Mouse (Mus musculus) cerebellum, adult 2 months (tissue): ENCODE data around the gene Erbb4. TPM values are rescaled to one million over a fixed set of nuclear protein-coding genes. Genes with fewer than 3 reads are reported as not detected.
A peak's percentile ranks its signal among the peaks of the same experiment; 100 is the strongest.

Experiments
- DNase-seq, 2 experiments: peaks; one replicate each; pipeline ENCODE4 v3.0.0; 2021
- H3K27ac ChIP-seq: fragments of 200-500 bp; 2 replicates; pipeline ENCODE4 v1.5.1; 2012; ENCODE audit warnings: low read length, control low read depth, inconsistent platforms; ENCODE audit not compliant: insufficient read depth
- H3K27me3 ChIP-seq: fragments of 200-500 bp; 2 replicates; pipeline ENCODE4 v1.6.1; 2012; ENCODE audit warnings: inconsistent platforms, mild to moderate bottlenecking, low read length, moderate library complexity; ENCODE audit not compliant: control insufficient read depth, insufficient read depth
- H3K4me1 ChIP-seq: fragments of 200-500 bp; 2 replicates; pipeline ENCODE4 v1.6.1; 2011; ENCODE audit warnings: low read length; ENCODE audit not compliant: control insufficient read depth, insufficient read depth
- H3K4me3 ChIP-seq: fragments of 200-500 bp; replicated peaks from 2 replicates; pipeline ENCODE3; 2011; ENCODE audit warnings: mild to moderate bottlenecking, low read depth, low read length, control low read depth; ENCODE audit not compliant: insufficient read depth
- CTCF ChIP-seq: fragments of 200-500 bp; IDR thresholded peaks from 2 replicates; pipeline ENCODE4 v1.5.1; 2011; ENCODE audit warnings: low read depth, mild to moderate bottlenecking, control low read depth, low read length, moderate library complexity, borderline replicate concordance; ENCODE audit not compliant: insufficient read depth
- POLR2A ChIP-seq: fragments of 200-500 bp; IDR thresholded peaks from 2 replicates; pipeline ENCODE4 v1.6.1; 2011; ENCODE audit warnings: low read length, control low read depth, borderline replicate concordance; ENCODE audit not compliant: insufficient read depth
- WGBS: fragments of 180-500 bp; shearing (Covaris S2); methylation state at CpG from one replicate; pipeline ENCODE4 v1.1.7; 2018; 5-methylcytosine and 5-hydroxymethylcytosine counted together
- polyA plus RNA-seq: library from polyadenylated mRNA; depleted of rRNA; stranded (reverse); fragments of >200 nt; gene quantifications from 2 replicates; pipeline ENCODE4 v1.2.3, GENCODE M21; 2012

Gene Erbb4
- polyA plus RNA-seq, 1 experiment: 7.6 TPM

DNA sequence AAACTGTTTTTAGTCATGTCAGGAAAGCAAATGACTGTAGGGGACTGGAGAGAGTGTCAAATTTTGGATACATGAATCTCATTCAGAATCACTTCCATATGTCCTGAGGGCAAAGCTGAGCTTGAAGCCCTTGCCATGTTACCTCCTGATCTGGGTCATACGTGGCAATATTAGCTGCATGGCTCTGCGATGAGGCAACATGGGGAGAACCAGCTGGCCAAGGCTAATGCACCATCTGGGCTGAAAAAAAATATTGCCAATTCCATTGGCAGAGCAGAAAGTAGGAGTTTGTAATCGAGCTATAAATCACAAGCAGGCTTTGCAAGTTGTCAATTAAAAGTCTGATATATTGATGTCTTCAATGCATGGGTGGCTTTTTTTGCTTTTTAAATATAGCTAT lies 221.0 kb downstream of the Erbb4 start:
- TF ChIP-seq POLR2A (no peak), CTCF (no peak)
- no peaks in the 10 kb centered on the region for H3K27me3 ChIP-seq
- DNase-seq: peak; percentile 87 to 94
- no peaks in the 10 kb centered on the region; the same call in 1 of the 2 replicates for H3K4me1 ChIP-seq
- WGBS: 6% methylated on average over 3 of the region's 3 CpGs
- no peak overlapping the region for H3K4me3 ChIP-seq
- no peak overlapping the region for H3K27ac ChIP-seq

DNA sequence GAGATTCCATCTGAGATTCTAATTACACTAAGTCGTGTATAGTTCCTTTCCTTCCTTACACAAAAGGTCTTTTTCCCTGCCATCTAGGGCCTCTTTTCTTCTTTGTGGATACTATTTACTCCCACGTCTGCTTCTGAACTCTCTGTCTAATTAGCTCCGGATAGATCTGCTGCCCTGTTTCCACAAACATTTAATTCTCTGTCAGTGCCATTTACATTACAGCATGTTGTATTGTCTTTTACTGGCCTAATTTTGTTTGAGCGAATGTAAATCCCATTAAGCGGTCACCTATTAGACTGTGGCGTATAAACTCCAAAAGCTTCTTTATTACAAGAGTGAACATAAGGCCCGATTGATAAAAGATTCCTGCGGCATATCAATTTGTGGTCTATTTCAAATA lies 232.9 kb downstream of the Erbb4 start:
- H3K27ac ChIP-seq: no peak overlapping the region
- DNase-seq: no peak
- peaks cover 2% of the 10 kb centered on the region; the same call in 1 of the 2 replicates for H3K4me1 ChIP-seq
- TF ChIP-seq POLR2A: no peak
- TF ChIP-seq CTCF: no peak
- no peaks in the 10 kb centered on the region for H3K27me3 ChIP-seq
- H3K4me3 ChIP-seq: no peak overlapping the region
- WGBS: 94% methylated on average over 8 of the region's 8 CpGs

DNA sequence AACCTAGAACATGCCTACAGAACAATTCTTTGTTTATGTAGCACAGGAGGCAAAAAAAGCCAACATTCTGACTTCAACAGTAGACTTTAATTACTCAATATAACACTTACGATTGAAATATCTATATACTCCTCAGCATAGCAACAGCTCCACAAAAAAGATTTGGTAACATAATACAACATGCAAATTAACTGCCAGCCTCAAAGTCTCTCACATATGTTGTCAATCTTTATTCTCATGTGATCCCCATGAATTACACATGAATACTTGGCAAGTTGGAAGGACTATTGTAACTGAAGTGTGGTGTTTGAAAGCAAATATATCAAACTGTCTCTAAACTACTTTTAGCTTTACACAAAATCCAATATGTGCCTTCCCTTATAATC lies 234.2 kb downstream of the Erbb4 start:
- 76% methylated on average over 1 of the region's 1 CpGs for WGBS
- H3K4me3 ChIP-seq: no peak overlapping the region
- TF ChIP-seq CTCF: no peak
- TF ChIP-seq POLR2A: no peak
- H3K27ac ChIP-seq: no peak overlapping the region
- peaks cover 2% of the 10 kb centered on the region; the same call in 1 of the 2 replicates for H3K4me1 ChIP-seq
- DNase-seq: no peak
- no peaks in the 10 kb centered on the region for H3K27me3 ChIP-seq

DNA sequence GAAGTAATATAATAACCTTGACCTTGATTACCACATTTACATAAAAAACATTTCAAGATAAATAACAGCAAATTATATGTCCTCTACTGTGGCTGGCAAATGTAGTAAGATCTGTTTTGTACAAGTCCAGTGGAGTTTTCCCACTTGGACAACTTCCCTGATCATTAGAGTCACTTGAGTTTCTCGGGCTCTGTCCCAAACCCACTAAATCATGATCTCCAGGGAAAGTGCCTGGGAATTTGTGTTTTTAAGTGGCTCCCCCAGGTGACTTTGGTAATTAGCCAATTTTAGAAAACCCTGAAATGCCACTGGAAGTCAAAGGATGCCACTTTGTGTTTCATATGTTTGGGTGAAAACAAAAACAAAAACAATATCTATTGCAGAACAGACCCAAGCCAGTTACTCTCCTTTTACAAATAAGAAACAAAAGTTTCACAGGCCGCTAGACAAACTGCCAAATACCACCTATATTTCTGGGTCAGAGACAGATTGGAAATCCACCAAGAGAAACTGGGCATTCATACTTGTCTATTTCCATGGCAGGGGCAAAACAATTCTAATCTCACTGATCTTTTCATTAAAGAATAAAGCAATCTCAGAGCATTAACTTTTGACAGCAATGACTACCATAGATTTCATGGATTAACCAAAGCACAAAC lies 234.8 kb downstream of the Erbb4 start:
- Histone ChIP-seq H3K27me3 (no peaks in the 10 kb centered on the region), H3K4me1 (peaks cover 2% of the 10 kb centered on the region; the same call in 1 of the 2 replicates), H3K27ac (no peak overlapping the region), H3K4me3 (no peak overlapping the region)
- TF ChIP-seq POLR2A (no peak), CTCF (no peak)
- DNase-seq: peak in 1 of 2 experiments; percentile 21
- WGBS: 22% methylated on average over 2 of the region's 2 CpGs

DNA sequence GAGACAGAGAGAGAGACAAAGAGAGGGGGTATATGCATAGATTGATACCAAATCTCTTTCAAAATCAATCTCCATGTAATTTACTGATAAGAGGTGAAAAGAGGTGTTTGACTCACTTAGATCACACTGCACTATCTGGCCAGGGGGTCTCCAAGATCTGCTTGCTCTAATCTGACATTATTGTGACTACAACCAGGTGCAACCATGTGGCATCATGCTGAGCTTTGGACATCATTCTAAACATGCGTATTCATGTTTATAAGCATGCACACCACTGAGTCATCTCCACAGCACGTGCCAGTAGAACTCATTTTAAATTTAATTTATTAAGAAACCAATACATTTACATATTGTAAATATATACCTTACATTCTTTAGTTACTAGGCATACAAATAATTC lies 247.5 kb downstream of the Erbb4 start:
- H3K4me3 ChIP-seq: no peak overlapping the region
- no peak for TF ChIP-seq CTCF
- no peak for TF ChIP-seq POLR2A
- no peaks in the 10 kb centered on the region for H3K4me1 ChIP-seq
- H3K27ac ChIP-seq: no peak overlapping the region
- WGBS: 86% methylated on average over 2 of the region's 2 CpGs
- DNase-seq: no peak
- no peaks in the 10 kb centered on the region; the same call in 1 of the 2 replicates for H3K27me3 ChIP-seq

DNA sequence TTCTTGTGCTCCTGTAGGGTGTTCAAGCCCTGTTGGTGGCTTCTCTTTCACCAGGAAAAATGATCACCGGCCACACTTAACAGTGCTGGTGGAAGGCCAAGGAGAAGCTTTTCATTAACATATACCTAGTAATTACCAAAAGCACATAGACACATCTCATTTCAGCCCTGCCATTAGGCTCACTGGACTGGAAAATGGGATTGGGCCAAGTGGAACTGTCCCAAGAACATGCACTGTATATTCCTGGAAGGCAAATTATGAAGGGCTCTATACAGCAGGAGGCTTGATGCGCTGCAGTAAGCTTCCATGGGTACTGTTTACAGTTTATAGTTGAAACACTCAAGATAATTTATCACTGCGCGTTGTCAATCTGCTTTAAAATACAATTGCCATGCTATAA lies 248.4 kb downstream of the Erbb4 start:
- Histone ChIP-seq H3K27me3 (no peaks in the 10 kb centered on the region; the same call in 1 of the 2 replicates), H3K4me3 (no peak overlapping the region), H3K27ac (no peak overlapping the region), H3K4me1 (no peaks in the 10 kb centered on the region)
- peak; percentile 40 to 70 for DNase-seq
- TF ChIP-seq POLR2A (no peak), CTCF (no peak)
- 44% methylated on average over 4 of the region's 4 CpGs for WGBS

DNA sequence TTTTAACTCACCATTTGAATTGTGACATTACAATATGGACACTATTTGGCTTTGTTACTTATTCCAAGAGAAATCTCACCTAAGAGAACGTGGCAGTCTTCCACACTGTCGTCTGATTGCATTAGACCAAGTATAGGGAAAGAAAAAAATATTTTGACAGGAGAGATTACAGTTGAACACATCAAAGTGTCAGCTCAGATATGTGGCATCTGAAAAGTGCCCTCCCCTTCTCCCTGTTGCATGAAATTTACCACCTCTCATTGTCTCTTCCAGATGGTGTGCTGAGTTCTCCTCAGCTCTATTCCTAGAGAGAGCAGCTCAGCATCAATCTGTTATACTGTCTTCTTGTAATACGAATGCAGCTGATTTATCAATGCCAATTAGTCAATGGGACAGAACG lies 268.5 kb downstream of the Erbb4 start:
- 72% methylated on average over 4 of the region's 4 CpGs for WGBS
- Histone ChIP-seq H3K27ac (no peak overlapping the region), H3K4me1 (no peaks in the 10 kb centered on the region), H3K27me3 (no peaks in the 10 kb centered on the region), H3K4me3 (no peak overlapping the region)
- no peak for DNase-seq
- TF ChIP-seq POLR2A (no peak), CTCF (no peak)

DNA sequence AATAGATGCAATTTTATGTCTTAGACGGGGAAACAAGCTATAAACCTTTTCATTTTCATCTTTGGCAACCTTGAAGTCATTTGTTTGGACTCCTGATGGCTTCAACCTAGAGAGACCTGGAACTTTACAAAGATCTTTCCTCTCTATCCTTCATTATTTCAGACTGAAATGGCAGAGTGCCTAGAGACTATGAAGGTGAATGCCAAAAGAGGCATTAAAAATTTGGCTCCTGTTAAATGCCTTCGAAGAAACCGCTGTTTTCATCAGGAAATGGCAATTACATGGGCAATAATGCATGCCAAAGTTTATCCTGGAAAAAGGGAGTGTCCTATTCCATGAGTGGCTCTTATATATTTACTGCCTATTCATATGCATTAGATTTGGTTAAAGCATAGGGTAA lies 273.2 kb downstream of the Erbb4 start:
- TF ChIP-seq POLR2A (no peak), CTCF (no peak)
- Histone ChIP-seq H3K4me3 (no peak overlapping the region), H3K27ac (no peak overlapping the region), H3K4me1 (no peaks in the 10 kb centered on the region), H3K27me3 (no peaks in the 10 kb centered on the region)
- 20% methylated on average over 3 of the region's 3 CpGs for WGBS
- peak in 1 of 2 experiments; percentile 60 for DNase-seq
